19 mouse cellular contexts compared by ENCODE assay signal in genomic region chr11:79052769-79053168, GRCm38 (mm10).
A peak's percentile ranks its signal among the peaks of the same experiment; 100 is the strongest.
DNase-seq lines count a peak whose midpoint lies in the region; ATAC-seq and TF ChIP-seq lines count a peak whose summit lies in the region.
"Had no signal": no experiment of that assay in that cellular context is flagged by ENCODE, and none has a peak within 500 bp of the region (broad histone marks: within the 10 kb centered on the region; RNA-seq: fewer than 3 reads in every experiment).

No protein-coding gene starts in this region.

- 72% methylated on average over 6 of the region's 6 CpGs for WGBS in heart, embryonic 12.5 days
- 78% methylated on average over 6 of the region's 6 CpGs for WGBS in liver, embryonic 14.5 days (ENCODE audit: insufficient replicate concordance)
- WGBS in embryonic facial prominence, embryonic 10.5 days = 65% methylated on average over 6 of the region's 6 CpGs
- WGBS in forebrain, embryonic 16.5 days = 26% methylated on average over 6 of the region's 6 CpGs
- WGBS in intestine, embryonic 15.5 days = 75% methylated on average over 6 of the region's 6 CpGs

- peak overlapping the region; percentile 7; the same call in 1 of the 2 replicates for H3K27ac ChIP-seq in heart, embryonic 12.5 days (ENCODE audit: poor library complexity, severe bottlenecking)
- H3K27ac ChIP-seq in liver, embryonic 14.5 days = peak overlapping the region; percentile 18; the same call in 1 of the 2 replicates
- H3K27ac ChIP-seq in embryonic facial prominence, embryonic 10.5 days (replicated peaks) = peak overlapping the region; percentile 35; the same call in 1 of the 2 replicates
- peak overlapping the region; percentile 12; the same call in 1 of the 2 replicates for H3K27ac ChIP-seq in forebrain, embryonic 16.5 days (ENCODE audit: low read length)
- H3K27ac ChIP-seq in intestine, embryonic 15.5 days = no peak overlapping the region
- H3K27ac ChIP-seq: macrophage; neural tube, embryonic 12.5 days had no signal

- no peak for TF ChIP-seq CTCF in liver, embryonic 14.5 days (IDR thresholded peaks at IDR 0.05; ENCODE audit: low read depth)

- H3K4me2 ChIP-seq in heart, embryonic 12.5 days = no peak overlapping the region
- H3K4me2 ChIP-seq in liver, embryonic 14.5 days (ENCODE audit: low read depth) = no peak overlapping the region
- no peak overlapping the region for H3K4me2 ChIP-seq in forebrain, embryonic 16.5 days (ENCODE audit: low read length)
- no peak overlapping the region for H3K4me2 ChIP-seq in intestine, embryonic 15.5 days (replicated peaks)
- H3K4me2 ChIP-seq: neural tube, embryonic 12.5 days had no signal

- no peak for DNase-seq in heart, adult 8-10 months (ENCODE audit: low spot score)
- no peak for DNase-seq in liver, embryonic 14.5 days (ENCODE audit: low read depth in 3 of 3, low spot score in 3 of 3)
- no peak for DNase-seq in liver
- DNase-seq in embryonic facial prominence, embryonic 10.5 days (ENCODE audit: low spot score) = no peak
- DNase-seq: adrenal gland, postnatal 25 days; cerebellum, adult 8-10 months; gastrocnemius, postnatal 36 days; kidney, adult 2 months; kidney, postnatal 25 days; lung, adult 2 months; spleen, adult 18-20 months; thymus, adult 18-20 months had no signal

- no peaks in the 10 kb centered on the region for H3K27me3 ChIP-seq in heart, embryonic 12.5 days (replicated peaks)
- no peaks in the 10 kb centered on the region for H3K27me3 ChIP-seq in liver, embryonic 14.5 days (ENCODE audit: control insufficient read depth, insufficient read depth, low read length)
- H3K27me3 ChIP-seq in embryonic facial prominence, embryonic 10.5 days (replicated peaks; ENCODE audit: low read depth, poor library complexity, severe bottlenecking) = no peaks in the 10 kb centered on the region
- H3K27me3 ChIP-seq in forebrain, embryonic 16.5 days (replicated peaks; ENCODE audit: control insufficient read depth, insufficient read depth, low read length) = no peaks in the 10 kb centered on the region
- H3K27me3 ChIP-seq in intestine, embryonic 15.5 days (replicated peaks) = no peaks in the 10 kb centered on the region
- H3K27me3 ChIP-seq: neural tube, embryonic 12.5 days; Patski had no signal

- peaks cover 5% of the 10 kb centered on the region for H3K9me3 ChIP-seq in heart, embryonic 12.5 days (replicated peaks)
- no peaks in the 10 kb centered on the region; the same call in 1 of the 2 replicates for H3K9me3 ChIP-seq in liver, embryonic 14.5 days (ENCODE audit: control insufficient read depth, low read length)
- H3K9me3 ChIP-seq in embryonic facial prominence, embryonic 10.5 days = peaks cover 5% of the 10 kb centered on the region; the same call in 1 of the 2 replicates
- H3K9me3 ChIP-seq in forebrain, embryonic 16.5 days (ENCODE audit: control insufficient read depth, low read length) = 0 out of 2 replicates have a peak, but pooled peaks cover 2% of the 10 kb centered on the region
- no peaks in the 10 kb centered on the region for H3K9me3 ChIP-seq in intestine, embryonic 15.5 days
- H3K9me3 ChIP-seq: neural tube, embryonic 12.5 days had no signal

- peaks cover 72% of the 10 kb centered on the region for H3K4me1 ChIP-seq in heart, embryonic 12.5 days (replicated peaks)
- H3K4me1 ChIP-seq in liver, embryonic 14.5 days (replicated peaks; ENCODE audit: control insufficient read depth in 2 of 2, insufficient read depth in 2 of 2, low read length in 1 of 2) = peaks cover 45 to 58% of the 10 kb centered on the region in 2 experiments
- H3K4me1 ChIP-seq in embryonic facial prominence, embryonic 10.5 days = peaks cover 46% of the 10 kb centered on the region
- H3K4me1 ChIP-seq in forebrain, embryonic 16.5 days (replicated peaks; ENCODE audit: control insufficient read depth, insufficient read depth, low read length) = peaks cover 5% of the 10 kb centered on the region; the same call in 1 of the 2 replicates
- H3K4me1 ChIP-seq in intestine, embryonic 15.5 days (replicated peaks) = peaks cover 6% of the 10 kb centered on the region; the same call in 1 of the 2 replicates

- no peak for TF ChIP-seq EP300 in liver, embryonic 14.5 days (IDR thresholded peaks at IDR 0.05; ENCODE audit: low read depth)

- H3K9ac ChIP-seq in heart, embryonic 12.5 days = no peak overlapping the region
- H3K9ac ChIP-seq in liver, embryonic 14.5 days (replicated peaks) = no peak overlapping the region
- no peak overlapping the region for H3K9ac ChIP-seq in forebrain, embryonic 16.5 days (replicated peaks; ENCODE audit: low read depth, low read length)
- H3K9ac ChIP-seq in intestine, embryonic 15.5 days = no peak overlapping the region
- H3K9ac ChIP-seq: neural tube, embryonic 12.5 days had no signal

- H3K36me3 ChIP-seq in heart, embryonic 12.5 days = peaks cover 10% of the 10 kb centered on the region; the same call in 1 of the 2 replicates
- H3K36me3 ChIP-seq in liver, embryonic 14.5 days (replicated peaks; ENCODE audit: control insufficient read depth, insufficient read depth, low read depth) = no peaks in the 10 kb centered on the region
- peaks cover 4% of the 10 kb centered on the region; the same call in 1 of the 2 replicates for H3K36me3 ChIP-seq in embryonic facial prominence, embryonic 10.5 days (replicated peaks)
- no peaks in the 10 kb centered on the region for H3K36me3 ChIP-seq in forebrain, embryonic 16.5 days (ENCODE audit: control insufficient read depth, insufficient read depth)
- H3K36me3 ChIP-seq in intestine, embryonic 15.5 days = no peaks in the 10 kb centered on the region
- H3K36me3 ChIP-seq: neural tube, embryonic 12.5 days had no signal

- ATAC-seq in heart, embryonic 12.5 days (ENCODE audit: insufficient number of reproducible peaks, low FRiP score) = no peak
- ATAC-seq in liver, embryonic 14.5 days (ENCODE audit: insufficient read depth) = no peak
- ATAC-seq in forebrain, embryonic 16.5 days = peak; percentile 31; the same call in 1 of the 2 replicates
- no peak for ATAC-seq in intestine, embryonic 15.5 days
- ATAC-seq: activated CD4-positive, CD25-positive, alpha-beta regulatory T cell, adult 4 months; Patski had no signal

- H3K4me3 ChIP-seq in heart, embryonic 12.5 days = no peak overlapping the region
- no peak overlapping the region for H3K4me3 ChIP-seq in liver, embryonic 14.5 days (ENCODE audit: insufficient read depth in 1 of 2, low read depth in 2 of 2, low read length in 2 of 2)
- H3K4me3 ChIP-seq in embryonic facial prominence, embryonic 10.5 days = no peak overlapping the region
- H3K4me3 ChIP-seq in forebrain, embryonic 16.5 days (replicated peaks; ENCODE audit: low read length) = no peak overlapping the region
- H3K4me3 ChIP-seq in intestine, embryonic 15.5 days (replicated peaks) = no peak overlapping the region
- H3K4me3 ChIP-seq: neural tube, embryonic 12.5 days had no signal
